ENCODE assay signal across 21 mouse cellular contexts in the genomic region with DNA sequence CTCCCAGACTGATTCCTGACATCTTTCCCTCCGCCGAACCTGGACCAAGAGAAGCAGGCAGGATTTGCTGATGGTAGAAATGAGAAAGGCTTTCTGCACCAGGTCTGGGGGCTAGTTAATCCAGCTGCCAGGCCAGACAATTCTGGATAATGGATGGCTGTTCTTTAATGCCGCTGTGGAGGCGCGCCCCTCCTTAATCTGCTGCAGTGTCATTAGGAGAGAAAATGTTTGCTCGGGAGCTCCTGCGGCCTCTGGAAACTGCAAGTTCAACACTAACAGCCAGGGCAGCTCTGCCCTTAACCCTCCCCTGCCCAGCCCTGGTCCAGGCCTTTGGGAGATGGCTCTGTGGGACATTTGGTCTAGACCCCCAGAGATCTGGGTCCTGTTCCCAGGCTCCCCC.
DNase-seq lines count a peak whose midpoint lies in the region; ATAC-seq lines count a peak whose summit lies in the region.
"Had no signal": no experiment of that assay in that cellular context is flagged by ENCODE, and none has a peak within 500 bp of the region (broad histone marks: within the 10 kb centered on the region; RNA-seq: fewer than 3 reads in every experiment).

No protein-coding gene starts in this region.

- no peak overlapping the region for H3K4me2 ChIP-seq in hindbrain, embryonic 12.5 days (replicated peaks)
- no peak overlapping the region for H3K4me2 ChIP-seq in hindbrain, embryonic 14.5 days (replicated peaks)
- no peak overlapping the region for H3K4me2 ChIP-seq in midbrain, embryonic 11.5 days
- H3K4me2 ChIP-seq in midbrain, embryonic 15.5 days = no peak overlapping the region
- no peak overlapping the region for H3K4me2 ChIP-seq in midbrain, embryonic 14.5 days (ENCODE audit: low read length)
- H3K4me2 ChIP-seq: heart, embryonic 12.5 days; limb, embryonic 13.5 days; liver, embryonic 15.5 days had no signal

- no peaks in the 10 kb centered on the region for H3K9me3 ChIP-seq in hindbrain, embryonic 12.5 days (replicated peaks)
- H3K9me3 ChIP-seq in hindbrain, embryonic 14.5 days (ENCODE audit: control insufficient read depth, low read length) = no peaks in the 10 kb centered on the region
- H3K9me3 ChIP-seq in midbrain, embryonic 11.5 days (ENCODE audit: control insufficient read depth, low read length) = no peaks in the 10 kb centered on the region
- no peaks in the 10 kb centered on the region for H3K9me3 ChIP-seq in midbrain, embryonic 15.5 days
- no peaks in the 10 kb centered on the region for H3K9me3 ChIP-seq in midbrain, embryonic 14.5 days (ENCODE audit: control insufficient read depth, low read length)
- H3K9me3 ChIP-seq: heart, embryonic 12.5 days; limb, embryonic 13.5 days; liver, embryonic 15.5 days had no signal

- peaks cover 35% of the 10 kb centered on the region for H3K4me1 ChIP-seq in hindbrain, embryonic 12.5 days
- H3K4me1 ChIP-seq in hindbrain, embryonic 14.5 days (replicated peaks; ENCODE audit: control insufficient read depth, insufficient read depth, low read length) = peaks cover 17% of the 10 kb centered on the region
- no peaks in the 10 kb centered on the region; the same call in 1 of the 2 replicates for H3K4me1 ChIP-seq in midbrain, embryonic 11.5 days (ENCODE audit: control insufficient read depth, insufficient read depth, low read length)
- H3K4me1 ChIP-seq in midbrain, embryonic 15.5 days = peaks cover 15% of the 10 kb centered on the region
- peaks cover 12% of the 10 kb centered on the region; the same call in 1 of the 2 replicates for H3K4me1 ChIP-seq in midbrain, embryonic 14.5 days (ENCODE audit: control insufficient read depth, insufficient read depth, low read length)
- H3K4me1 ChIP-seq: liver, embryonic 15.5 days had no signal

- H3K36me3 ChIP-seq in hindbrain, embryonic 12.5 days = no peaks in the 10 kb centered on the region
- H3K36me3 ChIP-seq in hindbrain, embryonic 14.5 days (replicated peaks; ENCODE audit: control insufficient read depth, insufficient read depth) = no peaks in the 10 kb centered on the region
- H3K36me3 ChIP-seq in midbrain, embryonic 11.5 days (ENCODE audit: control insufficient read depth, insufficient read depth, low read length) = no peaks in the 10 kb centered on the region
- H3K36me3 ChIP-seq in midbrain, embryonic 15.5 days (replicated peaks) = no peaks in the 10 kb centered on the region
- H3K36me3 ChIP-seq in midbrain, embryonic 14.5 days (ENCODE audit: control insufficient read depth, insufficient read depth, low read length) = no peaks in the 10 kb centered on the region
- H3K36me3 ChIP-seq: heart, embryonic 12.5 days; limb, embryonic 13.5 days; liver, embryonic 15.5 days had no signal

- ATAC-seq in hindbrain, embryonic 12.5 days (ENCODE audit: low FRiP score) = no peak
- ATAC-seq in hindbrain, embryonic 14.5 days (ENCODE audit: low FRiP score) = no peak
- no peak for ATAC-seq in midbrain, embryonic 11.5 days (ENCODE audit: low FRiP score)
- ATAC-seq in midbrain, embryonic 15.5 days (replicated peaks) = no peak
- ATAC-seq in midbrain, embryonic 14.5 days (ENCODE audit: low FRiP score, low TSS enrichment) = no peak
- no peak for ATAC-seq in frontal cortex, adult (ENCODE audit: low TSS enrichment)

- 38% methylated on average over 7 of the region's 7 CpGs for WGBS in hindbrain, embryonic 12.5 days
- WGBS in hindbrain, embryonic 14.5 days = 32% methylated on average over 7 of the region's 7 CpGs
- WGBS in midbrain, embryonic 11.5 days = 43% methylated on average over 7 of the region's 7 CpGs
- 29% methylated on average over 7 of the region's 7 CpGs for WGBS in midbrain, embryonic 15.5 days
- 22% methylated on average over 7 of the region's 7 CpGs for whole genome bisulfite sequencing in midbrain, embryonic 14.5 days

- peak; percentile 47 for DNase-seq in embryo, embryonic 10 days (ENCODE audit: low spot score)
- no peak for DNase-seq in embryo, embryonic 9.5 days (ENCODE audit: extremely low spot score)
- no peak for DNase-seq in hindbrain, embryonic 14.5 days (ENCODE audit: low spot score)
- DNase-seq in midbrain, embryonic 11.5 days (ENCODE audit: low spot score, missing footprints) = peak; percentile 77
- DNase-seq in midbrain, embryonic 14.5 days = peak; percentile 35
- DNase-seq: adrenal gland, postnatal 14 days; cerebellum, adult 11 months; cerebellum, postnatal 10 days; gastrocnemius, postnatal 10 days; heart, adult 11 months; heart, postnatal 14 days; kidney, adult 9 months; kidney, postnatal 36 days; right cerebral cortex, postnatal 25 days had no signal

- 0 out of 2 replicates have a peak overlapping the region, but pooled peaks have one; percentile 18 for H3K27ac ChIP-seq in hindbrain, embryonic 12.5 days
- H3K27ac ChIP-seq in hindbrain, embryonic 14.5 days = no peak overlapping the region; the same call in 1 of the 2 replicates
- H3K27ac ChIP-seq in midbrain, embryonic 11.5 days (ENCODE audit: low read depth, low read length) = no peak overlapping the region
- no peak overlapping the region for H3K27ac ChIP-seq in midbrain, embryonic 15.5 days
- no peak overlapping the region for H3K27ac ChIP-seq in midbrain, embryonic 14.5 days (replicated peaks; ENCODE audit: low read depth, low read length)
- H3K27ac ChIP-seq: limb, embryonic 13.5 days; liver, embryonic 15.5 days; macrophage had no signal

- no peaks in the 10 kb centered on the region for H3K27me3 ChIP-seq in hindbrain, embryonic 12.5 days
- no peaks in the 10 kb centered on the region for H3K27me3 ChIP-seq in hindbrain, embryonic 14.5 days (ENCODE audit: control insufficient read depth, insufficient read depth, low read length)
- H3K27me3 ChIP-seq in midbrain, embryonic 11.5 days (ENCODE audit: control insufficient read depth, insufficient read depth, low read length) = no peaks in the 10 kb centered on the region
- no peaks in the 10 kb centered on the region for H3K27me3 ChIP-seq in midbrain, embryonic 15.5 days (replicated peaks)
- H3K27me3 ChIP-seq in midbrain, embryonic 14.5 days (ENCODE audit: control insufficient read depth, insufficient read depth, low read length) = no peaks in the 10 kb centered on the region
- H3K27me3 ChIP-seq: heart, embryonic 12.5 days; limb, embryonic 13.5 days; liver, embryonic 15.5 days had no signal

- H3K9ac ChIP-seq in hindbrain, embryonic 12.5 days = no peak overlapping the region
- no peak overlapping the region for H3K9ac ChIP-seq in hindbrain, embryonic 14.5 days
- H3K9ac ChIP-seq in midbrain, embryonic 11.5 days (ENCODE audit: low read length) = no peak overlapping the region
- no peak overlapping the region for H3K9ac ChIP-seq in midbrain, embryonic 15.5 days
- no peak overlapping the region for H3K9ac ChIP-seq in midbrain, embryonic 14.5 days (replicated peaks; ENCODE audit: low read length)
- H3K9ac ChIP-seq: heart, embryonic 12.5 days; limb, embryonic 13.5 days; liver, embryonic 15.5 days had no signal

- H3K4me3 ChIP-seq in hindbrain, embryonic 12.5 days = no peak overlapping the region
- H3K4me3 ChIP-seq in hindbrain, embryonic 14.5 days (replicated peaks; ENCODE audit: low read length) = no peak overlapping the region
- H3K4me3 ChIP-seq in midbrain, embryonic 11.5 days (ENCODE audit: low read depth, low read length) = no peak overlapping the region
- H3K4me3 ChIP-seq in midbrain, embryonic 15.5 days = no peak overlapping the region
- H3K4me3 ChIP-seq in midbrain, embryonic 14.5 days (replicated peaks; ENCODE audit: low read depth, low read length) = no peak overlapping the region
- H3K4me3 ChIP-seq: heart, embryonic 12.5 days; limb, embryonic 13.5 days; liver, embryonic 15.5 days had no signal

Comparison
In these comparisons a context has a peak if more than half of its experiments do, and no peak if none do; other contexts are left out.
1. DNase-seq: peak in embryo, embryonic 10 days (single experiment), midbrain, embryonic 11.5 days (single experiment) and midbrain, embryonic 14.5 days (single experiment); none in embryo, embryonic 9.5 days (single experiment) and hindbrain, embryonic 14.5 days (single experiment).